Mouse (Mus musculus): ENCODE data around the gene Gm45785. TPM values are rescaled to one million over a fixed set of nuclear protein-coding genes. Genes with fewer than 3 reads are reported as not detected.

Gene Gm45785
- polyA plus RNA-seq, 1 experiment from 2014 or later: not detected

DNA sequence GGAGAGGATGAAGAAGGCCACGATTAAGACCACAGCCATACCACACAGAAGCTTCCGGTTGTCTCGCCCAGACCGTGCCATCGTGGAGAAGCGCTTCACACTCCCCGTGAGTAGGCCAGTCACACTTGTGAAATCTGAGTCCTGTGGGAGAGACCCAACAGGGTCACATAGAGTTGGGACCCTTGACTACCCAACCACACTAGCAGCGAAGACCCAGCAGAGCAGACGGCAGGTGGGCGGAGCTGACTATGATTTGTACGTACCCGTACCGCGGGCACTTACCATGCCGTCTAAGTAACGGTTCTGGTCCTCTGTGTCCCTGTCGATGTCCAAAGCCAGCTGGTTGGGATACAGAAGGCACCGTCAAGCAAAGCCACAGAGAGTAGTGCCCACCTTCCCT is 1.6 kb downstream of the Gm45785 start:
- Histone ChIP-seq H3K27me3 (ENCODE audit: control insufficient read depth, insufficient read depth, low read length) (no peaks in the 10 kb centered on the region), H3K4me3 (ENCODE audit: low read depth, low read length) (no peak overlapping the region), H3K4me2 (replicated peaks; ENCODE audit: low read depth, low read length) (no peak overlapping the region), H3K9ac (replicated peaks; ENCODE audit: low read depth, low read length) (no peak overlapping the region), H3K9me3 (ENCODE audit: control insufficient read depth, low read depth, low read length) (no peaks in the 10 kb centered on the region), H3K4me1 (ENCODE audit: control insufficient read depth, insufficient read depth, low read length) (peaks cover 13% of the 10 kb centered on the region), H3K36me3 (ENCODE audit: control insufficient read depth, insufficient read depth, low read length) (peaks cover 36% of the 10 kb centered on the region), H3K27ac (ENCODE audit: low read length) (no peak overlapping the region)
- ATAC-seq (ENCODE audit: insufficient number of reproducible peaks, insufficient read depth, low FRiP score, low read depth): no peak
- 91% methylated on average over 18 of the region's 18 CpGs for WGBS

DNA sequence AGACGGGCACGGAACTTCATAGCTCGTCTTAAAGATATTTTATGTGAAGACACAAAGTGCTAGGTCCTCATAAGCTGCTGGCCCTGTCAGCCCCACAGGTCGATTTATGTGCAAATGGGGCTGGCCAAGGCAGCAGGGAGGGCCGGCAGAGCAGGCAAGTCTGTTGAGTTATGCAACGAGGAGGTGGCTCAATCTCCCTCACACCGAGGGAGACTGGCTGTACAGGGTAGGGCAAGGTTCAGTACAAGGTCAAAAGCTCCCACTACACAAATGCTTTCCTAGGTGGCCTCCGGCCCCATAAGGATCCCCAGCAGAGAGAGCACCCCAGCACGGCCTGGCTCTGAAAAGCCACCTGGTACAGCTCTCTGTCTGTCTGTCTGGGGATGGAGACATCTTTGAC is 2.7 kb downstream of the Gm45785 start:
- H3K9ac ChIP-seq (replicated peaks; ENCODE audit: low read depth, low read length): no peak overlapping the region
- H3K36me3 ChIP-seq (ENCODE audit: control insufficient read depth, insufficient read depth, low read length): peaks cover 25% of the 10 kb centered on the region
- no peaks in the 10 kb centered on the region for H3K27me3 ChIP-seq (ENCODE audit: control insufficient read depth, insufficient read depth, low read length)
- no peak overlapping the region for H3K4me3 ChIP-seq (ENCODE audit: low read depth, low read length)
- peaks cover 12% of the 10 kb centered on the region; the same call in 1 of the 2 replicates for H3K4me1 ChIP-seq (ENCODE audit: control insufficient read depth, insufficient read depth, low read length)
- ATAC-seq (ENCODE audit: insufficient number of reproducible peaks, insufficient read depth, low FRiP score, low read depth): no peak
- H3K9me3 ChIP-seq (ENCODE audit: control insufficient read depth, low read depth, low read length): no peaks in the 10 kb centered on the region
- 80% methylated on average over 9 of the region's 9 CpGs for WGBS
- H3K4me2 ChIP-seq (replicated peaks; ENCODE audit: low read depth, low read length): no peak overlapping the region
- H3K27ac ChIP-seq (ENCODE audit: low read length): no peak overlapping the region

DNA sequence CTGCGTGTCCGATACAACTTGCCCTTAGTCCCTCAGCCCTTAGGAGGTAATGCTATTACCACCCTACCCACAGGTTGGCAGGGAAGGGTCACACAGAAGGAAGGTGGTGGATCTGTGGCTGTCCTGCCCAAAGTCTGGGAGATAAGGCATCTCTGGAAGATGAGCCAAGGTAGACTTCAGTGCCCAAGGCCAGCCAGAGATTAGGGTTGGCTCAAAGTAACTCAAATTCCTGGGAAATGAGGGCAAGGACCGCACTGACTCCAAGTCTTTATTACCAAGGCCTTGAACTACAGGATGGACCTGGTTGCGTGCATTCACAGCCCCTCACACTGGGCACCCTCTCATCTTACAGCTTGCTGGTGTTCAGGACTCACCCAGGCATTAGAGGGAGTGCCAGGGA is 4.2 kb downstream of the Gm45785 start:
- Histone ChIP-seq H3K4me3 (ENCODE audit: low read depth, low read length) (no peak overlapping the region), H3K9me3 (ENCODE audit: control insufficient read depth, low read depth, low read length) (no peaks in the 10 kb centered on the region), H3K9ac (replicated peaks; ENCODE audit: low read depth, low read length) (no peak overlapping the region), H3K4me1 (ENCODE audit: control insufficient read depth, insufficient read depth, low read length) (peaks cover 5% of the 10 kb centered on the region; the same call in 1 of the 2 replicates), H3K4me2 (replicated peaks; ENCODE audit: low read depth, low read length) (no peak overlapping the region), H3K27ac (ENCODE audit: low read length) (no peak overlapping the region), H3K36me3 (ENCODE audit: control insufficient read depth, insufficient read depth, low read length) (peaks cover 24% of the 10 kb centered on the region), H3K27me3 (ENCODE audit: control insufficient read depth, insufficient read depth, low read length) (no peaks in the 10 kb centered on the region)
- 95% methylated on average over 4 of the region's 4 CpGs for WGBS
- ATAC-seq (ENCODE audit: insufficient number of reproducible peaks, insufficient read depth, low FRiP score, low read depth): no peak

DNA sequence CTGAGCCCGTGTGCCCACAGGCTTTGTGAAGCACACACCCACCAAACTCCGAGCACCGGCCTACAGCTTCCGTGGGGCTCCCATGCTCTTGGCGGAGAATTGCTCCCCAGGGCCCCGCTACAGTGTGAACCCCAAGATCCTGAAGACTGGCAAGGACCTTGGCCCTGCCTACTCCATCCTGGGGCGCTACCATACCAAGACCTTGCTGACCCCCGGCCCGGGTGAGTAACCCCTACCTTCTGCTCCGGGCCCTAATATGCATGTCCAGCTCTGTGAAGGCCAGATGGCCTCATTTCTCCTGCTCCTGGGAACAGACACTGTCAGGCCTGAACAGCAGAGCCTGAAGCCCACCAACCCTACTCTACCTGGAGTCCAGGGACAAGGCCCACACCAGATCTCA is 7.5 kb downstream of the Gm45785 start:
- Histone ChIP-seq H3K4me2 (replicated peaks; ENCODE audit: low read depth, low read length) (no peak overlapping the region), H3K27me3 (ENCODE audit: control insufficient read depth, insufficient read depth, low read length) (no peaks in the 10 kb centered on the region), H3K4me1 (ENCODE audit: control insufficient read depth, insufficient read depth, low read length) (0 out of 2 replicates have a peak, but pooled peaks cover 4% of the 10 kb centered on the region), H3K4me3 (ENCODE audit: low read depth, low read length) (no peak overlapping the region), H3K9ac (replicated peaks; ENCODE audit: low read depth, low read length) (no peak overlapping the region), H3K27ac (ENCODE audit: low read length) (no peak overlapping the region), H3K36me3 (ENCODE audit: control insufficient read depth, insufficient read depth, low read length) (peaks cover 14% of the 10 kb centered on the region), H3K9me3 (ENCODE audit: control insufficient read depth, low read depth, low read length) (no peaks in the 10 kb centered on the region)
- WGBS: 90% methylated on average over 10 of the region's 10 CpGs
- ATAC-seq (ENCODE audit: insufficient number of reproducible peaks, insufficient read depth, low FRiP score, low read depth): no peak

DNA sequence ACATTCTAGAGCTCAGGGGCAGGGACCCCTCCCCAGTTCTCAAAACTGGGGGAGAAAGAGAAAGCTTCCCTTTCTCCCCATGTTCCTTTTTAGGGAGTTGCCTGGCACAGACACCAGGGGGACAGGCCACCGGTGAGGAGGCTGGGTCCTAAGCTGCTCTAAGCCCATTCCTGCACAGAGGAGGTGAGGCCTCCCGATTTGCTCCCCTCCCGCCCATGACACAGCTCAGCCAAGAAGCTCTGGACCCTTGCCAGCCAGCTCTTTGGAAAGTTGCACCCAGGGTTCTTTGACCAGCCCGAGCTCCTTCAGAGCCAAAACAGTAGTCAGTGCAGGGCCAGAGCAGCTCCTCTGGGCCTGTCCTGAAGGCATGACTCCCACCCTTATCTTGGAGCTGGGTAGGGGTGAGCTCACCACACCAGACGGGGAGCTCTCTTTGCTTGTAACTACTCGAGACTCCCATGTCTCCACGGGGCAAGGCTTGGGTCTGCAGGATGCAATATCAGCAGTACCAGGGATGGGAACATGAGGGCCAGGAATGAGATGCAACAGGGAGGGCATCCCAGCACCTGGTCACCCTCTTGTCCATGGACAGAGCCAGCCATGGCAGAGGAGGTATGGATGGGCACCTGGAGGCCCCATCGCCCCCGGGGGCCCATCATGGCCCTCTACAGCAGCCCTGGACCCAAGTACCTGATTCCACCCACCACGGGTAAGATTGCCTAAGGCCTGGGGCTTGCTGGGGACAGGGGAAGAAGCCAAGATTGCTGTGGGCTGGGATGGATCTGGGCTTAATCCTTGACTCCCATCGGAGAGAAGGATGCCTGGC is 8.2 kb downstream of the Gm45785 start, which contains the start of gene Odf3:
Odf3 (plus strand) TSS at position 51 of the 826 bp plus-strand sequence.
- Histone ChIP-seq H3K27me3 (ENCODE audit: control insufficient read depth, insufficient read depth, low read length) (no peaks in the 10 kb centered on the region), H3K4me1 (ENCODE audit: control insufficient read depth, insufficient read depth, low read length) (0 out of 2 replicates have a peak, but pooled peaks cover 4% of the 10 kb centered on the region), H3K36me3 (ENCODE audit: control insufficient read depth, insufficient read depth, low read length) (peaks cover 9% of the 10 kb centered on the region; the same call in 1 of the 2 replicates), H3K9me3 (ENCODE audit: control insufficient read depth, low read depth, low read length) (no peaks in the 10 kb centered on the region), H3K9ac (replicated peaks; ENCODE audit: low read depth, low read length) (no peak within 1 kb of the TSS), H3K4me3 (ENCODE audit: low read depth, low read length) (no peak within 1 kb of the TSS), H3K27ac (ENCODE audit: low read length) (no peak within 1 kb of the TSS), H3K4me2 (replicated peaks; ENCODE audit: low read depth, low read length) (no peak within 1 kb of the TSS)
- 60% methylated on average over 11 of the region's 11 CpGs for WGBS
- no peak for ATAC-seq (ENCODE audit: insufficient number of reproducible peaks, insufficient read depth, low FRiP score, low read depth)

DNA sequence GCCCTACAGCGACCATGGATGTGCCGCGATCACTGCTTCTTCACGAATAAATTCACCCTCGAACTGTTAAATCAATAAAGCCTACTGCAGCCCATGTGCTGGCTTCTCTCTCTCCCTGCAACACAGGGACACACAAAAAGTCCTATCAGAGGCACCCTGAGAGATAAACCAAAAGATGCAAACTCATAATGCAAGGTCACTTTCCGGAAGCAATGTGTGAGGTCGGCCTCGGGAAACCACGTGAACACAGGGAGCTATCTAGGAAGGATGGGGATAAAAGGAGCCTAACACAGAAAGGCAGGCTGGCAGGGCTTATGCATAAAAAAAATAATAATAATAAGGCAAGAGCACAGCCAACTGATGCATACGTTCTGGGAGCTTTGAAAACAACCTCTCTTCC is 9.5 kb downstream of the Gm45785 start:
- no peaks in the 10 kb centered on the region for H3K27me3 ChIP-seq (ENCODE audit: control insufficient read depth, insufficient read depth, low read length)
- 0 out of 2 replicates have a peak, but pooled peaks cover 4% of the 10 kb centered on the region for H3K4me1 ChIP-seq (ENCODE audit: control insufficient read depth, insufficient read depth, low read length)
- H3K4me2 ChIP-seq (replicated peaks; ENCODE audit: low read depth, low read length): no peak overlapping the region
- ATAC-seq (ENCODE audit: insufficient number of reproducible peaks, insufficient read depth, low FRiP score, low read depth): no peak
- no peak overlapping the region for H3K4me3 ChIP-seq (ENCODE audit: low read depth, low read length)
- no peak overlapping the region for H3K9ac ChIP-seq (replicated peaks; ENCODE audit: low read depth, low read length)
- no peaks in the 10 kb centered on the region for H3K9me3 ChIP-seq (ENCODE audit: control insufficient read depth, low read depth, low read length)
- no peak overlapping the region for H3K27ac ChIP-seq (ENCODE audit: low read length)
- 78% methylated on average over 10 of the region's 10 CpGs for WGBS
- H3K36me3 ChIP-seq (ENCODE audit: control insufficient read depth, insufficient read depth, low read length): peaks cover 4% of the 10 kb centered on the region; the same call in 1 of the 2 replicates

DNA sequence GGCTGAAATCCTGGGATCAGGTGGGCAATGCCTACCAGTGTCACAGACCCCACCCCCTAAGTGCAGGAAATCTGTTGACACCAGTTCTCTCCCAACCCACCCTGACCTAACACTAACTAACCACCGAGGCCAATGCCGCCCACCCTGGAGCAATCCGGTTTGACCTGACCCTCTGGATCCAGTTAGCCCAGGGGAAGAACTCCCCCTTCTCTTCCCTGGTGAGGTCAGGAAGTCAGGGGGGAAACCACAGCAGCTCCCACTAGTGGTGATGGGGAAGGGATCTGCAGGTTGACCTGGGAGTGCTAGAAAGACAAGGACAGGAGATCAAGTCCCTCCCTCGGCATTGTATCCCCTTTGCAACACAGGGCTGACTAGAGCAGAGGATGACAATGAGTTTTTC is 10.4 kb downstream of the Gm45785 start:
- no peak overlapping the region for H3K27ac ChIP-seq (ENCODE audit: low read length)
- no peak overlapping the region for H3K9ac ChIP-seq (replicated peaks; ENCODE audit: low read depth, low read length)
- ATAC-seq (ENCODE audit: insufficient number of reproducible peaks, insufficient read depth, low FRiP score, low read depth): no peak
- H3K27me3 ChIP-seq (ENCODE audit: control insufficient read depth, insufficient read depth, low read length): no peaks in the 10 kb centered on the region
- 61% methylated on average over 4 of the region's 4 CpGs for WGBS
- no peak overlapping the region for H3K4me2 ChIP-seq (replicated peaks; ENCODE audit: low read depth, low read length)
- 0 out of 2 replicates have a peak, but pooled peaks cover 4% of the 10 kb centered on the region for H3K4me1 ChIP-seq (ENCODE audit: control insufficient read depth, insufficient read depth, low read length)
- no peaks in the 10 kb centered on the region; the same call in 1 of the 2 replicates for H3K36me3 ChIP-seq (ENCODE audit: control insufficient read depth, insufficient read depth, low read length)
- no peak overlapping the region for H3K4me3 ChIP-seq (ENCODE audit: low read depth, low read length)
- H3K9me3 ChIP-seq (ENCODE audit: control insufficient read depth, low read depth, low read length): no peaks in the 10 kb centered on the region

DNA sequence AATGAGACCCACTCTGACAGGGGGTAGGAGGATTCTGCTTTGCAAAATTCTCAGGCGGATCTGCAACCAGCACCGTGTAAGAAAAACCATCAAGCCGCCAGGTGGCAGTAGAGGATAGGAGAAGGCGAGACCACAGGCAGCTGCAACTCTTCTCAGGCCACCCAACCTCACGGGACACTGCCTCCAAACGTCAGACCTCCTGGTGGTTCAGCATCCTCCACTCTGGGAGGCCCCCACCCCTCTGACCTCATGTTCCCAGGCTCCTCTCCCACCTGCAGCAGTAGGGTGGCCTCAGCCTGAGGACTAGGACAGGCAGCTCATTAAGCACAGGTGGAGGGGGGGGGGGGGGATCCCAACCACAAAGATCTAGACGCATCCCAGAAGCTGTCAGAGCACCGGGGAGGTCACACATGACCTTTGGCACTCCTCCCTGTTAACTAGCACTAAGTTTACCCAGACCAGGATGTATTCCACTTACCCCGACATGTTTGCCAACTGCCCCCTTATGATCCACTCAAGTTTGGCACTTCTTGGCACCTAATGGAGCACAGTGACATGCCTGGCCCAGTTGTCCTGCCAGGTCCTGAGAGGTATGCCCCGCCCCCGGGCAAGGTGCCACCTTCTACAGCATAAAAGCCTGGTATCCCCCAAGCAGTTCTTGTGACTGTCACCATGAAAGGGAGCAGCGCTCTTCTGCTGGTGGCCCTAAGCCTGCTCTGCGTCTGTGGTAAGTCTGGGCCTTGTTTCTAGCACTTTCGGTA is 11.0 kb downstream of the Gm45785 start, which contains the start of gene Scgb1c1:
Scgb1c1 (plus strand) TSS at position 643 of the 761 bp plus-strand sequence.
- ATAC-seq (ENCODE audit: insufficient number of reproducible peaks, insufficient read depth, low FRiP score, low read depth): peak; percentile 81
- H3K9me3 ChIP-seq (ENCODE audit: control insufficient read depth, low read depth, low read length): no peaks in the 10 kb centered on the region
- no peak within 1 kb of the TSS for H3K27ac ChIP-seq (ENCODE audit: low read length)
- no peak within 1 kb of the TSS for H3K9ac ChIP-seq (replicated peaks; ENCODE audit: low read depth, low read length)
- H3K36me3 ChIP-seq (ENCODE audit: control insufficient read depth, insufficient read depth, low read length): no peaks in the 10 kb centered on the region
- WGBS: 24% methylated on average over 14 of the region's 14 CpGs
- no peak within 1 kb of the TSS for H3K4me2 ChIP-seq (replicated peaks; ENCODE audit: low read depth, low read length)
- no peak within 1 kb of the TSS for H3K4me3 ChIP-seq (ENCODE audit: low read depth, low read length)
- H3K27me3 ChIP-seq (ENCODE audit: control insufficient read depth, insufficient read depth, low read length): no peaks in the 10 kb centered on the region
- H3K4me1 ChIP-seq (ENCODE audit: control insufficient read depth, insufficient read depth, low read length): 0 out of 2 replicates have a peak, but pooled peaks cover 4% of the 10 kb centered on the region

All from stomach, embryonic 14.5 days (tissue).